Mouse (Mus musculus) forebrain, postnatal 0 days (tissue): Measurements from ENCODE around the gene Alyref. TPM values are rescaled to one million over a fixed set of nuclear protein-coding genes. Genes with fewer than 3 reads are reported as not detected.

Experiments used
- ATAC-seq: fragments of 200-750 bp; cut with Nextera tagmentation; 2 replicates; pipeline ENCODE4 v1.8.0; 2017; ENCODE audit warnings: mild to moderate bottlenecking, moderate library complexity
- DNase-seq: peaks from one replicate; pipeline ENCODE4 v3.0.0-alpha.2; 2015
- H3K27ac ChIP-seq: fragments of 300-500 bp; sonication (generic); 2 replicates; pipeline ENCODE4 v1.5.1; 2014; ENCODE audit warnings: low read depth, mild to moderate bottlenecking, antibody characterized with exemption, low read length, moderate library complexity, mixed read lengths
- H3K27me3 ChIP-seq: fragments of 300-500 bp; sonication (generic); 2 replicates; pipeline ENCODE4 v1.6.1; 2014; ENCODE audit warnings: mild to moderate bottlenecking, low read length, mixed read lengths; ENCODE audit not compliant: insufficient read depth
- H3K36me3 ChIP-seq: fragments of 300-500 bp; sonication (generic); 2 replicates; pipeline ENCODE4 v1.6.1; 2014; ENCODE audit warnings: mild to moderate bottlenecking, moderate library complexity; ENCODE audit not compliant: insufficient read depth
- H3K4me1 ChIP-seq: fragments of 300-500 bp; sonication (generic); 2 replicates; pipeline ENCODE4 v1.6.1; 2014; ENCODE audit warnings: antibody characterized with exemption; ENCODE audit not compliant: insufficient read depth
- H3K4me2 ChIP-seq: fragments of 300-500 bp; sonication (generic); 2 replicates; pipeline ENCODE4 v1.6.1; 2014; ENCODE audit warnings: low read depth, mild to moderate bottlenecking, moderate library complexity
- H3K4me3 ChIP-seq: fragments of 300-500 bp; sonication (generic); 2 replicates; pipeline ENCODE4 v1.5.1; 2014; ENCODE audit warnings: low read depth, low read length, mixed read lengths
- H3K9ac ChIP-seq: fragments of 300-500 bp; sonication (generic); 2 replicates; pipeline ENCODE4 v1.6.1; 2014; ENCODE audit warnings: mild to moderate bottlenecking
- H3K9me3 ChIP-seq: fragments of 300-500 bp; sonication (generic); 2 replicates; pipeline ENCODE4 v1.6.1; 2016; ENCODE audit warnings: low read length
- CTCF ChIP-seq: sonication (generic); IDR thresholded peaks from 2 replicates; pipeline ENCODE4 v1.5.1; 2016; ENCODE audit warnings: antibody characterized with exemption, control low read depth, low read depth
- WGBS: fragments of 180-500 bp; shearing (Covaris S2); extraction: QIAGEN DNeasy Blood & Tissue Kit; methylation state at CpG from one replicate; pipeline ENCODE4 v1.1.7; 2014; 5-methylcytosine and 5-hydroxymethylcytosine counted together
- polyA plus RNA-seq: library from polyadenylated mRNA; unstranded; fragments of >200 nt; fragmentation: Nextera tagmentation; extraction: Ambion mirVana; gene quantifications from 2 replicates; pipeline ENCODE4 v1.2.1, GENCODE M21; 2015
- total RNA-seq: library from RNA; depleted of rRNA; stranded (reverse); fragments of >200 nt; gene quantifications from 2 replicates; pipeline ENCODE4 v1.2.3, GENCODE M21; 2014

The Alyref gene
- total and polyA plus RNA-seq, 2 experiments from 2014 or later = 111 to 207 TPM

GRCm38 (mm10) chr11:120549986-120550809, 48.0 kb downstream of the Alyref start:
- H3K27me3 ChIP-seq = no peaks in the 10 kb centered on the region
- no peak for TF ChIP-seq CTCF
- peak overlapping the region; percentile 91 for H3K4me3 ChIP-seq
- ATAC-seq (peak; percentile 18; the same call in 1 of the 2 replicates), DNase-seq (no peak)
- 74% methylated on average over 11 of the region's 11 CpGs for WGBS
- peak overlapping the region; percentile 84 for H3K4me2 ChIP-seq
- H3K9ac ChIP-seq = peak overlapping the region; percentile 90
- peaks cover 13% of the 10 kb centered on the region for H3K4me1 ChIP-seq
- H3K36me3 ChIP-seq = peaks cover 6% of the 10 kb centered on the region; the same call in 1 of the 2 replicates
- no peaks in the 10 kb centered on the region for H3K9me3 ChIP-seq
- peak overlapping the region; percentile 81 for H3K27ac ChIP-seq

- Histone ChIP-seq H3K27me3 (no peaks in the 10 kb centered on the region), H3K9me3 (no peaks in the 10 kb centered on the region), H3K4me2 (peak within 1 kb of the TSS; percentile 84), H3K27ac (peak within 1 kb of the TSS; percentile 81), H3K4me3 (peak within 1 kb of the TSS; percentile 91), H3K9ac (peak within 1 kb of the TSS; percentile 90), H3K4me1 (peaks cover 13% of the 10 kb centered on the region), H3K36me3 (peaks cover 12% of the 10 kb centered on the region)
- DNase-seq (peak; percentile 94), ATAC-seq (peak; percentile 96)
- no peak for TF ChIP-seq CTCF
- under 1% methylated on average over 84 of the region's 87 CpGs for WGBS
Measured at GRCm38 (mm10) chr11:120549168-120549945, 48.8 kb downstream of the Alyref start, which contains the start of gene Mcrip1. Gene Mcrip1, minus strand, starts transcription at chr11:120549727.

GRCm38 (mm10) chr11:120548786-120549167, 49.4 kb downstream of the Alyref start:
- Histone ChIP-seq H3K27me3 (no peaks in the 10 kb centered on the region), H3K4me3 (peak overlapping the region; percentile 91), H3K4me1 (peaks cover 13% of the 10 kb centered on the region), H3K9ac (peak overlapping the region; percentile 90), H3K9me3 (no peaks in the 10 kb centered on the region), H3K4me2 (peak overlapping the region; percentile 84), H3K27ac (peak overlapping the region; percentile 81), H3K36me3 (peaks cover 17% of the 10 kb centered on the region)
- ATAC-seq = no peak
- no peak for DNase-seq
- no peak for TF ChIP-seq CTCF
- 22% methylated on average over 7 of the region's 7 CpGs for WGBS

- peak overlapping the region; percentile 84 for H3K4me2 ChIP-seq
- no peak for TF ChIP-seq CTCF
- peak overlapping the region; percentile 91; the same call in 1 of the 2 replicates for H3K4me3 ChIP-seq
- H3K36me3 ChIP-seq = peaks cover 22% of the 10 kb centered on the region
- WGBS = 88% methylated on average over 3 of the region's 3 CpGs
- no peaks in the 10 kb centered on the region for H3K9me3 ChIP-seq
- H3K27me3 ChIP-seq = no peaks in the 10 kb centered on the region
- DNase-seq (no peak), ATAC-seq (no peak)
- peaks cover 13% of the 10 kb centered on the region for H3K4me1 ChIP-seq
- peak overlapping the region; percentile 90 for H3K9ac ChIP-seq
- no peak overlapping the region for H3K27ac ChIP-seq
Measured at GRCm38 (mm10) chr11:120548214-120548613, 50.0 kb downstream of the Alyref start.

GRCm38 (mm10) chr11:120547469-120547868, 50.7 kb downstream of the Alyref start:
- DNase-seq (no peak), ATAC-seq (no peak)
- no peak overlapping the region for H3K4me3 ChIP-seq
- no peak overlapping the region for H3K9ac ChIP-seq
- H3K4me2 ChIP-seq = no peak overlapping the region
- peaks cover 13% of the 10 kb centered on the region for H3K4me1 ChIP-seq
- TF ChIP-seq CTCF = peak; percentile 27; the same call in 1 of the 2 replicates
- WGBS = 57% methylated on average over 2 of the region's 2 CpGs
- no peak overlapping the region for H3K27ac ChIP-seq
- no peaks in the 10 kb centered on the region for H3K27me3 ChIP-seq
- H3K9me3 ChIP-seq = no peaks in the 10 kb centered on the region
- peaks cover 30% of the 10 kb centered on the region for H3K36me3 ChIP-seq

GRCm38 (mm10) chr11:120545964-120546363, 52.2 kb downstream of the Alyref start:
- no peaks in the 10 kb centered on the region for H3K27me3 ChIP-seq
- H3K9ac ChIP-seq = no peak overlapping the region
- 88% methylated on average over 3 of the region's 3 CpGs for WGBS
- no peaks in the 10 kb centered on the region for H3K9me3 ChIP-seq
- no peak for TF ChIP-seq CTCF
- ATAC-seq (no peak), DNase-seq (no peak)
- H3K36me3 ChIP-seq = peaks cover 36% of the 10 kb centered on the region
- H3K4me2 ChIP-seq = no peak overlapping the region
- no peak overlapping the region for H3K27ac ChIP-seq
- peaks cover 13% of the 10 kb centered on the region for H3K4me1 ChIP-seq
- H3K4me3 ChIP-seq = no peak overlapping the region
